Comparison of ENCODE assay signal across 14 mouse cellular contexts in the genomic region with DNA sequence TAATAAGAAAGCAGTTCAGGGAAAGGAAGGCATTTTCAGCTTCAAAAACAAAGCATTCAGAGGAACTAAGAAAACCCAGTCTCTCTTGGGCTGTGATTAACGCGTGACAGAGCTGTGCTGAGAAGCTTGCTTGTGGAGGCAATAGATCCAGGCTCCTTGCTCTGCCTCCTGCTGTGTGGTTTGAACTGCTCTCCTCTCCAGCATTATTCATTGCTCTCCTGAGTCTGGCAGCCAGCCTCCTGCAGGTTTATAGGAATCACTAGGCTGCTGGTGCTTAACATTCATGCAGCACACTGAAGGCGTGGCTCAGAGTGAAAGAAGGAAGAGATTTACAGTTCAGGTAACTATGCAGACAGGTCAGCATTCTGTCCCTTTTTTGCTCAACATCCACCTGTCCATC.
DNase-seq lines count a peak whose midpoint lies in the region; ATAC-seq lines count a peak whose summit lies in the region.
"Had no signal": no experiment of that assay in that cellular context is flagged by ENCODE, and none has a peak within 500 bp of the region (broad histone marks: within the 10 kb centered on the region; RNA-seq: fewer than 3 reads in every experiment).

No protein-coding gene starts in this region.

- no peaks in the 10 kb centered on the region for H3K9me3 ChIP-seq in hindbrain, embryonic 13.5 days
- no peaks in the 10 kb centered on the region for H3K9me3 ChIP-seq in midbrain, embryonic 15.5 days

- H3K4me1 ChIP-seq in hindbrain, embryonic 13.5 days (replicated peaks) = 0 out of 2 replicates have a peak, but pooled peaks cover 7% of the 10 kb centered on the region
- peaks cover 4% of the 10 kb centered on the region for H3K4me1 ChIP-seq in midbrain, embryonic 15.5 days

- WGBS in hindbrain, embryonic 13.5 days = 18% methylated on average over 3 of the region's 3 CpGs
- WGBS in midbrain, embryonic 15.5 days = 12% methylated on average over 3 of the region's 3 CpGs

- H3K4me2 ChIP-seq in hindbrain, embryonic 13.5 days = no peak overlapping the region
- H3K4me2 ChIP-seq in midbrain, embryonic 15.5 days = no peak overlapping the region

- peak; percentile 17; the same call in 1 of the 2 replicates for ATAC-seq in hindbrain, embryonic 13.5 days (ENCODE audit: low FRiP score)
- peak; percentile 73 for ATAC-seq in midbrain, embryonic 15.5 days (replicated peaks)

- no peaks in the 10 kb centered on the region for H3K36me3 ChIP-seq in hindbrain, embryonic 13.5 days
- H3K36me3 ChIP-seq in midbrain, embryonic 15.5 days (replicated peaks) = no peaks in the 10 kb centered on the region

- H3K4me3 ChIP-seq in hindbrain, embryonic 13.5 days = no peak overlapping the region
- no peak overlapping the region for H3K4me3 ChIP-seq in midbrain, embryonic 15.5 days
- H3K4me3 ChIP-seq: erythroblast, embryonic 14.5 days had no signal

- no peaks in the 10 kb centered on the region for H3K27me3 ChIP-seq in hindbrain, embryonic 13.5 days
- H3K27me3 ChIP-seq in midbrain, embryonic 15.5 days (replicated peaks) = no peaks in the 10 kb centered on the region

- no peak overlapping the region for H3K27ac ChIP-seq in hindbrain, embryonic 13.5 days
- peak overlapping the region; percentile 50 for H3K27ac ChIP-seq in midbrain, embryonic 15.5 days

- no peak overlapping the region for H3K9ac ChIP-seq in hindbrain, embryonic 13.5 days
- H3K9ac ChIP-seq in midbrain, embryonic 15.5 days = no peak overlapping the region

- DNase-seq in cerebellum, postnatal 25 days = peak; percentile 33 to 59
- DNase-seq in cerebellum, adult 11-12 months = no peak
- peak; percentile 67 for DNase-seq in brain, adult 2 months (ENCODE audit: low read depth, low spot score)
- DNase-seq in lung, postnatal 4 days = no peak
- DNase-seq in natural killer cell, adult 2 months (ENCODE audit: low spot score in 2 of 2) = no peak
- no peak for DNase-seq in layer of hippocampus, adult 8-10 months (ENCODE audit: low spot score in 2 of 2)
- DNase-seq: adrenal gland, adult 8-10 months; cerebellum, adult 8-10 months; heart, postnatal 10 days; kidney, adult 11 months; liver had no signal

Comparison
In these comparisons a context has a peak if more than half of its experiments do, and no peak if none do; other contexts are left out.
1. DNase-seq: peak in cerebellum, postnatal 25 days (2 of 2) and brain, adult 2 months (single experiment); none in cerebellum, adult 11-12 months (single experiment), lung, postnatal 4 days (0 of 2), natural killer cell, adult 2 months (0 of 2) and layer of hippocampus, adult 8-10 months (0 of 2).